Mouse (Mus musculus): ENCODE data around the gene Prickle2.

The Prickle2 gene

DNA sequence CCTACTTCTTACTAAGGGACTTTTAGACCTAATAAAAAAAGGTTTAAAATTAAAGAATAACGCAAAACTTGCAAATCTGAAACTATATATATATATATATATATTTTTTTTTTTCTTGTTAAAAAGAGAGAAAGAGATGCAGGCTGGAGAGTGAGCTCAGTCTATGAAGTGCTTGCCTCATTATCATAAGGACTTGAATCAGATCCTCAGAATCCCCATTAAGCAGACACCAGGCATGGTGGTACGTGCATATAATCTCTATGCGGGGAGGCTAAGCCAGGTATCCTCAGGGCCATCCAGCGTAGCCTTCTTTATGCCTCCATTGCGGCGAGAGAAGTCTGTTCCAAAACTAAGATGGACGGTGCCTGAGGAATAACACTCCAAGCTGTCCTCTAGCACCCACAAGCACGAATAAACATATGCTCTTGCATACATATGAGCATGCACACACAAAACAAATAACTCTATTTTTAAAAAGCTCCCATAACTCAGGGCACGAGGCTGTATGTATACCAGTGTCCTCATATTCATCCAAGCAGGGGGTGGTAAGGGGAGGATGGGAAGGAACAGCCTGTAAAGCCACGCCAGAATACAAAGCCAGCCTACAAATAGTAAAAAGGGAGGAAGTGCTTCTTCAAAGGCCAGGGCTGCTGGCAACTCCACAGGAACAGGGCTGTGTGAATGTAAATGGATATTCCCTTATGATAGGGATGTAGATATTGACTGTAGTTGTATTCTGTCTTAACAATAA lies 358.5 kb downstream of the Prickle2 start:
- DNase-seq = no peak

DNA sequence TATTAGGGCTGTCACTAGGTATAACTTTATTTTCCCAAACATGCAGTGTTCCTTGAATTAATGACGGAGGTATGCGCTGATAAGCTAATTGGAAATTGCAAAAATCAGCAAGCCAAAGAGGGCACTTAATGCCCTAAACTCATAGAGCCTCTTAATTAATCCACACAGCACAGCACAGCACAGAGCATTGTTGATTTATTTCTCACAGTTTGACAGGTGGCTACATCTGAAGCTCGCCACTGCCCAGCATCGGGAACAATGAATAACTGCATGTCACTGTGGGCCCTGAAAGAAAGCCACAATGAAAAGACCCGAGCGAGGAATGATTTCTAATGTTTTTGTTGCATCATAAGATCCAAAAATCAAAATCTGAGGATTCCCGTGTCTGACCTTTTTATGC lies 359.2 kb downstream of the Prickle2 start:
- no peak for DNase-seq

DNA sequence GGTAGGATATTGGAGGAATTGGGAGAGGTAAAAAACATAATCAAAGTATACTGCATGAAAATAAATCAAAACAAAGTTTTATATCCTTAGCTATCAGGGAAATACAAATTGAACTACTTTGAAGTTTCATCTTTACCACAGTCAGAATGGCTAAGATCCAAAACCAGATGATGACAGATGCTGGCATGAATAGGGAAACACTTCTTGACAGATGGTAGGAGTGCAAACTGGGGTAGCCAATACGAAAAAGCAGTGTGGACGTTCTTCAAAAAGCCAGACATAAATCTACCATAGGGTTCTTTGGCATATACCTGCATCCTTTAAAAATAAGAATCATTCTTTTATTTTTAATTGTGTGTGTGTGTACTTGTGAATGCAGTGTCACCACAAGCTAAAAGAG lies 360.8 kb downstream of the Prickle2 start:
- DNase-seq = no peak

DNA sequence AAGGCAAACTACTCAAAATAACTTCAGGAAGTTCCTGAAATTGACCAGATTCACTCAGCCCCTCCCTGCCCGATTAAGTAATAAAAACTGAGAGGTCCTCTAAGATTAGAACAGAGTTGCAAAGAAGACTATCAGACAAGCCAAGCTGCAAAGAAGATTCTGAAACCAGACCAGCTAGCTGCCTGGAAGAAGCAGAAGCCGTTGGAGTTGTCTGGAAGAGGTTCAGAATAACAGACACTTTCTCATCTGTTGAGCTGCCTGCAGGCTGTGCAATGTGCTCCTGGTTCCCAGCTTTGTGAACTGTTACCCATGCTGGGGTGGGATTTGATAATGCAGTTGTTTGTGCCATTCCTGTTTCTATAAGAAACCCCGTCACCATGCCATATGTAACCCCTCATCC lies 361.4 kb downstream of the Prickle2 start:
- no peak for DNase-seq

Data from cerebellum, adult 9-10 months (tissue).